Mouse (Mus musculus): ENCODE measurements around the gene Srsf10.

The Srsf10 gene

GRCm38 (mm10) chr4:135855536-135856222 is at the start of gene Srsf10:
Gene Srsf10 (plus strand): TSS chr4:135855747.
- ATAC-seq (ENCODE audit: low TSS enrichment): peak; percentile 80

- ATAC-seq (ENCODE audit: low TSS enrichment): no peak
Measured at GRCm38 (mm10) chr4:135814896-135815295, 40.7 kb upstream of the Srsf10 start.

GRCm38 (mm10) chr4:135816905-135817622 is 38.5 kb upstream of the Srsf10 start:
- no peak for ATAC-seq (ENCODE audit: low TSS enrichment)

- no peak for ATAC-seq (ENCODE audit: low TSS enrichment)
Measured at GRCm38 (mm10) chr4:135818366-135818765, 37.2 kb upstream of the Srsf10 start.

- no peak for ATAC-seq (ENCODE audit: low TSS enrichment)
Measured at GRCm38 (mm10) chr4:135819826-135820526, 35.6 kb upstream of the Srsf10 start.

- no peak for ATAC-seq (ENCODE audit: low TSS enrichment)
Measured at GRCm38 (mm10) chr4:135821772-135822171, 33.8 kb upstream of the Srsf10 start.

GRCm38 (mm10) chr4:135823298-135823697 is 32.2 kb upstream of the Srsf10 start:
- no peak for ATAC-seq (ENCODE audit: low TSS enrichment)

GRCm38 (mm10) chr4:135824254-135824653 is 31.3 kb upstream of the Srsf10 start:
- no peak for ATAC-seq (ENCODE audit: low TSS enrichment)

- peak; percentile 79 for ATAC-seq (ENCODE audit: low TSS enrichment)
Measured at GRCm38 (mm10) chr4:135828491-135828890, 27.1 kb upstream of the Srsf10 start.

- ATAC-seq (ENCODE audit: low TSS enrichment): 0 out of 2 replicates have a peak, but pooled peaks have one; percentile 42
Measured at GRCm38 (mm10) chr4:135832070-135832469, 23.5 kb upstream of the Srsf10 start.

- no peak for ATAC-seq (ENCODE audit: low TSS enrichment)
Measured at GRCm38 (mm10) chr4:135833301-135834123, 22.0 kb upstream of the Srsf10 start.

GRCm38 (mm10) chr4:135834124-135834717 is 21.3 kb upstream of the Srsf10 start:
- no peak for ATAC-seq (ENCODE audit: low TSS enrichment)

GRCm38 (mm10) chr4:135838925-135839292 is 16.6 kb upstream of the Srsf10 start:
- ATAC-seq (ENCODE audit: low TSS enrichment): no peak

- peak; percentile 27; the same call in 1 of the 2 replicates for ATAC-seq (ENCODE audit: low TSS enrichment)
Measured at GRCm38 (mm10) chr4:135839293-135840011, 16.1 kb upstream of the Srsf10 start.

- ATAC-seq (ENCODE audit: low TSS enrichment): no peak
Measured at GRCm38 (mm10) chr4:135844400-135844799, 11.1 kb upstream of the Srsf10 start.

GRCm38 (mm10) chr4:135847581-135847980 is 8.0 kb upstream of the Srsf10 start:
- ATAC-seq (ENCODE audit: low TSS enrichment): no peak

- ATAC-seq (ENCODE audit: low TSS enrichment): peak; percentile 58
Measured at GRCm38 (mm10) chr4:135850411-135851095, 5.0 kb upstream of the Srsf10 start.

- ATAC-seq (ENCODE audit: low TSS enrichment): no peak
Measured at GRCm38 (mm10) chr4:135851942-135852341, 3.6 kb upstream of the Srsf10 start.

- peak; percentile 33; the same call in 1 of the 2 replicates for ATAC-seq (ENCODE audit: low TSS enrichment)
Measured at GRCm38 (mm10) chr4:135853987-135854546, 1.5 kb upstream of the Srsf10 start.

- ATAC-seq (ENCODE audit: low TSS enrichment): no peak
Measured at GRCm38 (mm10) chr4:135854630-135855029, 917 bp upstream of the Srsf10 start.

Data from frontal cortex, adult (tissue).